Mouse (Mus musculus): ENCODE data around the gene Snd1.

Snd1 gene

GRCm38 (mm10) chr6:28833380-28833822 is 358.5 kb downstream of the Snd1 start:
- peak; percentile 48 for DNase-seq (ENCODE audit: low read depth, low spot score)

GRCm38 (mm10) chr6:28834046-28834445 is 359.1 kb downstream of the Snd1 start:
- no peak for DNase-seq (ENCODE audit: low read depth, low spot score)

- peak; percentile 19 for DNase-seq (ENCODE audit: low read depth, low spot score)
These were observed 361.7 kb downstream of the Snd1 start for GRCm38 (mm10) chr6:28836600-28836999.

- no peak for DNase-seq (ENCODE audit: low read depth, low spot score)
These were observed 366.6 kb downstream of the Snd1 start for GRCm38 (mm10) chr6:28841569-28841968.

- no peak for DNase-seq (ENCODE audit: low read depth, low spot score)
These were observed 367.7 kb downstream of the Snd1 start for GRCm38 (mm10) chr6:28842375-28843276.

GRCm38 (mm10) chr6:28845610-28846009 is 370.7 kb downstream of the Snd1 start:
- DNase-seq (ENCODE audit: low read depth, low spot score): no peak

- no peak for DNase-seq (ENCODE audit: low read depth, low spot score)
These were observed 372.7 kb downstream of the Snd1 start for GRCm38 (mm10) chr6:28847616-28848015.

- no peak for DNase-seq (ENCODE audit: low read depth, low spot score)
These were observed 373.4 kb downstream of the Snd1 start for GRCm38 (mm10) chr6:28848285-28848794.

- no peak for DNase-seq (ENCODE audit: low read depth, low spot score)
These were observed 374.0 kb downstream of the Snd1 start for GRCm38 (mm10) chr6:28848891-28849290.

- no peak for DNase-seq (ENCODE audit: low read depth, low spot score)
These were observed 374.4 kb downstream of the Snd1 start for GRCm38 (mm10) chr6:28849317-28849716.

GRCm38 (mm10) chr6:28850326-28850900 is 375.5 kb downstream of the Snd1 start:
- no peak for DNase-seq (ENCODE audit: low read depth, low spot score)

GRCm38 (mm10) chr6:28852342-28852741 is 377.4 kb downstream of the Snd1 start:
- no peak for DNase-seq (ENCODE audit: low read depth, low spot score)

- no peak for DNase-seq (ENCODE audit: low read depth, low spot score)
These were observed 378.2 kb downstream of the Snd1 start for GRCm38 (mm10) chr6:28853164-28853563.

- DNase-seq (ENCODE audit: low read depth, low spot score): no peak
These were observed 378.7 kb downstream of the Snd1 start for GRCm38 (mm10) chr6:28853654-28854053.

- no peak for DNase-seq (ENCODE audit: low read depth, low spot score)
These were observed 379.7 kb downstream of the Snd1 start for GRCm38 (mm10) chr6:28854598-28854997.

GRCm38 (mm10) chr6:28855442-28855841 is 380.5 kb downstream of the Snd1 start:
- no peak for DNase-seq (ENCODE audit: low read depth, low spot score)

GRCm38 (mm10) chr6:28856789-28857188 is 381.9 kb downstream of the Snd1 start:
- DNase-seq (ENCODE audit: low read depth, low spot score): no peak

GRCm38 (mm10) chr6:28857198-28858180 is 382.6 kb downstream of the Snd1 start:
- DNase-seq (ENCODE audit: low read depth, low spot score): no peak

GRCm38 (mm10) chr6:28859094-28859493 is 384.2 kb downstream of the Snd1 start:
- DNase-seq (ENCODE audit: low read depth, low spot score): no peak

- DNase-seq (ENCODE audit: low read depth, low spot score): peak; percentile 8
These were observed 385.5 kb downstream of the Snd1 start for GRCm38 (mm10) chr6:28860450-28860849.

GRCm38 (mm10) chr6:28860922-28861321 is 386.0 kb downstream of the Snd1 start:
- no peak for DNase-seq (ENCODE audit: low read depth, low spot score)

- no peak for DNase-seq (ENCODE audit: low read depth, low spot score)
These were observed 387.4 kb downstream of the Snd1 start for GRCm38 (mm10) chr6:28862304-28862703.

Measured in ZHBTc4 (cell line).